Mouse (Mus musculus): ENCODE measurements at regions not wholly inside any gene's neighbourhood (a gene's known extent, or its start where the extent isn't known, plus 50 kb on each side); places are given as distances from the start of the nearest gene placed in this dataset.

DNA sequence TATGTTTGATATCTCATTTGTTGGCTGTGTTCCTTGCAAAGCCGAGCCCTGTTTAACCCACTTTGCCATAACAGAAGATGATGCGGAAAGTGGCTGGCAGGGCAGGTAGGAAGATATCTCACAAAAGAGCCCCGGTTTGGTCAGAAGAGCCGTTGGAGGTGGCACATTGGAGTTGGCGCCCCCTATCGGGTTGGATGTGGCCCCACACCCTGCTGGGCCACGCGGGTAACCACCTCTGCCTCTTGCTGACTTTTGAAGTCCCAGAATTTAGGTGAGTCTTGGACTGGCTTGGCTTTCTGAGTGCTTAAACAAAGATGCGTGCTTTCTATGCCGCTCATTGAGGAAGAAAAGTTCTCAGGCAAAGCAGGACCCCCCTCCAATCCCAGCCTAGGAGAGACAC lies 56.1 kb downstream of the Gm4791 start:
- no peak for TF ChIP-seq CTCF (IDR thresholded peaks at IDR 0.05; ENCODE audit: low read depth)
- TF ChIP-seq EP300 (IDR thresholded peaks at IDR 0.05; ENCODE audit: low read depth): no peak
- DNase-seq (ENCODE audit: low read depth in 3 of 3, low spot score in 3 of 3): no peak
- Histone ChIP-seq H3K27me3 (ENCODE audit: control insufficient read depth, insufficient read depth, low read length) (no peaks in the 10 kb centered on the region), H3K27ac (no peak overlapping the region), H3K4me1 (replicated peaks; ENCODE audit: control insufficient read depth in 2 of 2, insufficient read depth in 2 of 2, low read length in 1 of 2) (no peaks in the 10 kb centered on the region), H3K36me3 (replicated peaks; ENCODE audit: control insufficient read depth, insufficient read depth, low read depth) (no peaks in the 10 kb centered on the region), H3K4me3 (ENCODE audit: insufficient read depth in 1 of 2, low read depth in 2 of 2, low read length in 2 of 2) (no peak overlapping the region), H3K4me2 (ENCODE audit: low read depth) (no peak overlapping the region), H3K9ac (replicated peaks) (no peak overlapping the region), H3K9me3 (ENCODE audit: control insufficient read depth, low read length) (no peaks in the 10 kb centered on the region)
- whole genome bisulfite sequencing (ENCODE audit: insufficient replicate concordance): 53% methylated on average over 10 of the region's 10 CpGs
- ATAC-seq (ENCODE audit: insufficient read depth): no peak

DNA sequence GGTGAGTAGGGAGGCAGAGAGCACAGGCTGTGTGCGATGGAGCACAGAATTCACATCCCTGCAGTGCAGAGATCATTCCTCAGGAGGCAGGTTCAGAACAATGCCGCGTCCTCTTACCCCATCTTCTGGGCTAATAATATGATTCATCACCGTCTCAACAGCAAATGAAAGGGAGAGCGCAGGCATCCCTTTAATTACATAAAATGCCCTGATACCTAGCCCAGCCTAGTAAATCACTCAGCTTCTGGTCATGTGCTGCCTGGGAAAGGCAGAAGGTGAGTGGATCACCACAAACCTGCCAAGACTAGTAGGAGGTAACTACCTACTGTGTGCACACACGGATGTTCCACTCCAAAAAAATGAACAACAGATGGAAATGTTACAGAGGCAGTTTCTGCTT lies 57.0 kb downstream of the Gm4791 start:
- TF ChIP-seq CTCF (IDR thresholded peaks at IDR 0.05; ENCODE audit: low read depth) (no peak), EP300 (IDR thresholded peaks at IDR 0.05; ENCODE audit: low read depth) (no peak)
- no peak for ATAC-seq (ENCODE audit: insufficient read depth)
- Histone ChIP-seq H3K4me2 (ENCODE audit: low read depth) (no peak overlapping the region), H3K9ac (replicated peaks) (no peak overlapping the region), H3K4me1 (replicated peaks; ENCODE audit: control insufficient read depth in 2 of 2, insufficient read depth in 2 of 2, low read length in 1 of 2) (no peaks in the 10 kb centered on the region), H3K36me3 (replicated peaks; ENCODE audit: control insufficient read depth, insufficient read depth, low read depth) (no peaks in the 10 kb centered on the region), H3K4me3 (ENCODE audit: insufficient read depth in 1 of 2, low read depth in 2 of 2, low read length in 2 of 2) (no peak overlapping the region), H3K27ac (no peak overlapping the region), H3K9me3 (ENCODE audit: control insufficient read depth, low read length) (no peaks in the 10 kb centered on the region), H3K27me3 (ENCODE audit: control insufficient read depth, insufficient read depth, low read length) (no peaks in the 10 kb centered on the region)
- WGBS (ENCODE audit: insufficient replicate concordance): 68% methylated on average over 6 of the region's 6 CpGs
- DNase-seq (ENCODE audit: low read depth in 3 of 3, low spot score in 3 of 3): no peak

DNA sequence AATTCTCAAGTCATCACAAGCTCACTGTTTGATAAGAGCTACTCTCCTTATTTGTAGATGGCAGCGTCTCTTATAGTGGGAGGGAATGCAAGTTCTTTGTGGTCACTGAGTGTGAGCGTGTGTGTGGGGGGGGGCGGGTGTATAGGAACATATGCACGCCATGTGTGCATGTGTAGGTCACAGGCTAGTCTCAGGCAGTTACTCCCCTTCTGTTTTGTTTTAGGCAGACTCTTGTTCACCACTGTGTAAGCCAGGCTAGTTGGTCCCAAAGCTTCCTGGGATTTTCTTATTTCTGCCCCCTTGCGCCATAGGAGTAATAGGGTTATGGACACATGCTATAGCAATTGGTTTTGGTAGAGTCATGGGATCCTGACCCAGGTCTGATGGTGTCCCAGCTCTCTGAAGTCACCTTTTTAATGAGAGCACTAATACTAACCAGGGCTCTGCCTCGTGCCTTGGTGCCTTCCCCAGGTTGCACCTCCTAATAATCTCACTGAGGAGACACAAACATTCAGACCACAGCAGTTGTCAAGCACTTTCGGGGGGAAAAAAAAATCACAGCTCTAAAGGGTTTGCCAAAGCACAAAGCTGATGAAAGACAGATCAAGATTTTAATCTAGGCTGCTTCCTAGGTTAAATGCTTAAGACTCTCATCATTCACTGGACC lies 60.9 kb downstream of the Gm4791 start:
- WGBS (ENCODE audit: insufficient replicate concordance): 60% methylated on average over 7 of the region's 7 CpGs
- no peak for TF ChIP-seq EP300 (IDR thresholded peaks at IDR 0.05; ENCODE audit: low read depth)
- TF ChIP-seq CTCF (IDR thresholded peaks at IDR 0.05; ENCODE audit: low read depth): no peak
- no peak for ATAC-seq (ENCODE audit: insufficient read depth)
- H3K27me3 ChIP-seq (ENCODE audit: control insufficient read depth, insufficient read depth, low read length): no peaks in the 10 kb centered on the region
- H3K4me1 ChIP-seq (replicated peaks; ENCODE audit: control insufficient read depth in 2 of 2, insufficient read depth in 2 of 2, low read length in 1 of 2): no peaks in the 10 kb centered on the region
- no peak overlapping the region for H3K27ac ChIP-seq
- no peak for DNase-seq (ENCODE audit: low read depth in 3 of 3, low spot score in 3 of 3)
- H3K36me3 ChIP-seq (replicated peaks; ENCODE audit: control insufficient read depth, insufficient read depth, low read depth): no peaks in the 10 kb centered on the region
- no peak overlapping the region for H3K4me2 ChIP-seq (ENCODE audit: low read depth)
- no peak overlapping the region for H3K4me3 ChIP-seq (ENCODE audit: insufficient read depth in 1 of 2, low read depth in 2 of 2, low read length in 2 of 2)
- H3K9me3 ChIP-seq (ENCODE audit: control insufficient read depth, low read length): no peaks in the 10 kb centered on the region
- H3K9ac ChIP-seq (replicated peaks): no peak overlapping the region

DNA sequence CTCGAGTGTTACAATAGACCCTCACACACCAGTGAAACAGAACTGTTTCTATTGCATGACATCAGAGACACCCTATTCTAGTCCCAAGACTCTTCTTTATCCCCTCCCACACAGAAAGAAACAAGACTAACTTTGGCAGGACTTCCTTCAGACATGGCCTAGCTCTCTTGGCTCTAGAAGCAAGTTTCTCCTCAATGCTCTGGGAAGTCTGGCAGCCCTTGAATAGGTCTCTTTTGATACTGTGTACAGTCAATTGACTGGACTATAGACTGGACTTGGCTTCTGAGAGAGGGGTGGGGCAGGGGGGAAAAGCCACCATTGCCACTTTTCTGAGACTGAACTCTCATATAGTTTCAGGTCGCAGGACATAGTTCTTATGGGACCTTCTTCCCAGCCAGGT lies 62.2 kb downstream of the Gm4791 start:
- no peaks in the 10 kb centered on the region for H3K36me3 ChIP-seq (replicated peaks; ENCODE audit: control insufficient read depth, insufficient read depth, low read depth)
- TF ChIP-seq EP300 (IDR thresholded peaks at IDR 0.05; ENCODE audit: low read depth): no peak
- no peak for TF ChIP-seq CTCF (IDR thresholded peaks at IDR 0.05; ENCODE audit: low read depth)
- H3K4me1 ChIP-seq (replicated peaks; ENCODE audit: control insufficient read depth in 2 of 2, insufficient read depth in 2 of 2, low read length in 1 of 2): no peaks in the 10 kb centered on the region
- 39% methylated on average over 2 of the region's 2 CpGs for WGBS (ENCODE audit: insufficient replicate concordance)
- no peaks in the 10 kb centered on the region for H3K27me3 ChIP-seq (ENCODE audit: control insufficient read depth, insufficient read depth, low read length)
- DNase-seq (ENCODE audit: low read depth in 3 of 3, low spot score in 3 of 3): no peak
- no peak overlapping the region for H3K4me2 ChIP-seq (ENCODE audit: low read depth)
- H3K27ac ChIP-seq: no peak overlapping the region
- no peak overlapping the region for H3K9ac ChIP-seq (replicated peaks)
- no peaks in the 10 kb centered on the region for H3K9me3 ChIP-seq (ENCODE audit: control insufficient read depth, low read length)
- no peak overlapping the region for H3K4me3 ChIP-seq (ENCODE audit: insufficient read depth in 1 of 2, low read depth in 2 of 2, low read length in 2 of 2)
- no peak for ATAC-seq (ENCODE audit: insufficient read depth)

DNA sequence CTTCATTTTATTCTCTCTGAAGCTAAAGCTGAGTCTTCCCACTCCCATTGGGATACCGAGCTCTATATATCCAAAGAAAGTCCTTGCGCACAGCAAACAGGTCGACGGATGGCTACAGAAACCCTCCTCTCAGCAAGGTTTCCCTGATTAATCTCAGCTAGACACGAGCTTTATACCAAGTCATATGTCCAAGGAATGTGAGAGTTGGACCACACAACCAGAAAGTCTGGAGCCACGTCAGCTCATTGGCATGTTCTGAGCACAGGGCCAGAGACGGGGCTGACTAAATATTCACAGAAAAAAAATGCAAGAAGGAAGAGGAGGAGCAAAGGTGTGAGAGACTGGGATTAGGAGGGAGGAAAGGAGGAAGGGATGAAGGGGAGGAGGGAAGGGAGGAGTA lies 64.0 kb downstream of the Gm4791 start:
- Histone ChIP-seq H3K4me1 (replicated peaks; ENCODE audit: control insufficient read depth in 2 of 2, insufficient read depth in 2 of 2, low read length in 1 of 2) (no peaks in the 10 kb centered on the region), H3K9me3 (ENCODE audit: control insufficient read depth, low read length) (no peaks in the 10 kb centered on the region), H3K27ac (no peak overlapping the region), H3K4me2 (ENCODE audit: low read depth) (no peak overlapping the region), H3K27me3 (ENCODE audit: control insufficient read depth, insufficient read depth, low read length) (no peaks in the 10 kb centered on the region), H3K4me3 (ENCODE audit: insufficient read depth in 1 of 2, low read depth in 2 of 2, low read length in 2 of 2) (no peak overlapping the region), H3K36me3 (replicated peaks; ENCODE audit: control insufficient read depth, insufficient read depth, low read depth) (no peaks in the 10 kb centered on the region), H3K9ac (replicated peaks) (no peak overlapping the region)
- DNase-seq (ENCODE audit: low read depth in 3 of 3, low spot score in 3 of 3) (no peak), ATAC-seq (ENCODE audit: insufficient read depth) (no peak)
- WGBS (ENCODE audit: insufficient replicate concordance): 69% methylated on average over 7 of the region's 7 CpGs
- TF ChIP-seq EP300 (IDR thresholded peaks at IDR 0.05; ENCODE audit: low read depth): no peak
- TF ChIP-seq CTCF (IDR thresholded peaks at IDR 0.05; ENCODE audit: low read depth): no peak
